Mouse (Mus musculus) ovary, adult 18-20 months (tissue): ENCODE measurements at regions not wholly inside any gene's neighbourhood (a gene's known extent, or its start where the extent isn't known, plus 50 kb on each side); places are given as distances from the start of the nearest gene placed in this dataset.

Experiments used
- DNase-seq: peaks from one replicate; pipeline ENCODE4 v3.0.0; 2022; ENCODE audit warnings: low spot score, mixed read lengths

DNA sequence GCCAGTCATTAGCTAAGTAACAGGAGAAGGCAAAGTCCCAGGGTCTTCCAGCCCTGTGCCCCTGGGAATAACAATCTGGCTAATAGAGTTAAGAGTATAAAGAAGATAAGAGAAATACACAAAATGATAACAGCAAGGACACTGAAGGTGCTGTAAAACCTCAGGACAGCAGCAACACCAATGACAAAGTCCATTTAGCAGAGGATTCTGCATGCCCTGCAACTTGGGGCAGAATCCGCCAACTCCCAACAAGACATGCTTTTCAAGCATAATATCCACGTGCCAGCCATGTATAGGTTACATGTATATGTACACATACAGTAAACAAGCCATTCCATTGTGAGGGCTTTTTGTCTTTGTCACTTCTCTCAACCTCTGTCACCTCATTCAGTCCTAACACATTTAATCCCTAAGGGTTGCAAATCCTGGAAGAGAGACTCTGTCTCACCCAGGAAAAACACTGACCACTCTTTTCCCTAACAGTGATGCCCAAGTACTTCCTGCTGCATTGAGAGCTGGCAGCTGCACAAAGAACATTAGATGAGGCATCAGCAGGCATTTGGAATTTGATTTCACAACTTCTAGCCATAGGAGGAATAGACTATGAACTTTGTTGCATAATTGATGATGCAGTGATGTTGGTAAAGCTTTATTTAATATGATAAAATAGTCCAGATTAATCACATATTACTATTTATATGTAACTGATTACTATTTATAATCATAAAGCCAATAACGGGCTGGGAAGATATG is 105.8 kb upstream of the Slc4a7 start:
- DNase-seq, result no peak

DNA sequence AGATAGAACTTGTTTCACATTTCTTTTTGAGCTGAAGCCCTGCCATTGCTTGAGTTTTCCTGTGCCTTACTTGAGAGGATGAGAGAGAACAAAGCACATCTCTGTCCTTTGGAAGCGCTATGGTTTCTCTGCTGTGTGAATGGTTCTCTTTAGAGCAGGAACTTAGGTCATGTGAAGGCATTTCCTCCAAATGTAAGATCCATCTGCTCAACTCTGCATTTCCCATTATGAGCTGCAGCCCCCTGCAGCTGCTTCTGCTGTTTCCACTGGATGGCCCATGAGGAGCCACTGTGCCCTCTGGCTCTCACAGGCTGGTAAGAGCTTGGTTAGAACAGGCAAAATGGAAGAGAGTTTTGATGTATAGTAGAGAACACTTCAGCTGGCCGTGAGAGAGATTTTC is 102.5 kb upstream of the Slc4a7 start:
- no peak for DNase-seq

DNA sequence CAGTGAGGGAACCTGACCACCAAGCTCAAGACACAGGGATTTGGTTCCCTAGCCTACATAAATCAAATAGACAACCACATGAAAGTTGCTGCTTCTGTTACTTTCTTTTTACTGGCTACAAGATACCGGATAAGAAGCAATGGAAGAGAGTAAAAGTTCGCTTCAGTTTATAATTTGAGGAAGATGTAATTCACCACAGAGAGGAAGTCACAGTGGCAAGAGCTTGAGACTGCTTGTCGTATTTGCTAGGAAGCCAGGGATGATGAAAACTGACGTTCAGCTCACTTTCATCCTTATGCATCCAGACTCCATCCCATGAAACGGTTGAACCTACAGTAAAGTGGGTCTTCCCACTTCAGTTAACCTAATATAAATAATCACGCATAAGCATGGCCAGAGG is 102.1 kb upstream of the Slc4a7 start:
- no peak for DNase-seq

DNA sequence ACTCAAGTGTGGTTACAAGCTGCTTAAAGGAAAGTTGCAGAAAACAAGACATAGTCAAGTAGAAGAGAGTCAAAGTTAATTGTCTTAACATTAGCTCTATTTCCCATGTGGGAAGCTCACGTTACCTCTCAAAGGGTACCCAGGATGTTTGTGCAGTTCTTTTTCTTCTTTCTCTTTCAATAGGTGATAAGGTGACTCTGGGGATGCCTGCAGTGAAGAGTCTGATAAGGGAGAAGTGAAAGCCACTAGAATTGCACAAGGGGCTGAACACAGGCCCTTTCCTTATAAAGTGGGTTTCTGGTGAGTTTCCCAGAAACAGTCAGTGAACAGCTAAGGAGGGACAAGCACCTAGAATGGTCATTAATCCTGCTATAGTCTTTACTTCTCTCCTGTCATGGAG is 98.6 kb upstream of the Slc4a7 start:
- no peak for DNase-seq

DNA sequence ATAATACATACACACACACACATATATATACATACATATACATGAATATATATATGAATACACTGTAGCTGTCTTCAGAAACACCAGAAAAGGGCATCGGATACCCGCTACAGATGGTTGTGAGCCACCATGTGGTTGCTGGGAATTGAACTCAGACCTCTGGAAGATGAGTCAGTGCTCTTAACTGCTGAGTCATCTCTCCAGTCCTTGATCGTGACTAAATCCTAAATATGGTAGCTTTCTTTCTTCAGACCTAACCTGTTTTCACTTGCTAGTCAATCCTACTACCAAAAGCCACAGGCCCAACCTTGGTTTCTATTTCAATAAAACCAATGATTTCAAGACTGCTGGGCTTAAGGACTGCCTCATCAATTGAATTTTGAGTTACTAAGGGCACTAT is 95.0 kb upstream of the Slc4a7 start:
- no peak for DNase-seq

DNA sequence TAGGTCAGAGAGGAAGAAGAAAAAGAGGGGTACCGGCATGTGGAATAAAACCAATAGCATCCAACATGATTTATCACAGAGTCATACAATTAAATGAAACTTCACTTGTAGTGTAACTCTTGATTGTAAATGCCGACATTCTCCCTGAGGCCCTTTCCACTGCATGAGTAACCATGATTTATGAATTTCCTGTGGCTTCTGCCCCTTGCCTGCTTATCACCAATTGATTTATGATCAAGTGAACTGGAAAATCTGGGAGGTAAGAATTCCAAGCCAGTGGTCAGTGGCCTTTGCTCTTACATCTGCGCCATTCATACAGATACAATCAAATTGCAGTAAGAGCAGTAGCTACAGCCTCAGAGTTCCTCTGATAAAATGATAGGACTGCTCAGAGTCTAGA is 89.8 kb upstream of the Slc4a7 start:
- no peak for DNase-seq

DNA sequence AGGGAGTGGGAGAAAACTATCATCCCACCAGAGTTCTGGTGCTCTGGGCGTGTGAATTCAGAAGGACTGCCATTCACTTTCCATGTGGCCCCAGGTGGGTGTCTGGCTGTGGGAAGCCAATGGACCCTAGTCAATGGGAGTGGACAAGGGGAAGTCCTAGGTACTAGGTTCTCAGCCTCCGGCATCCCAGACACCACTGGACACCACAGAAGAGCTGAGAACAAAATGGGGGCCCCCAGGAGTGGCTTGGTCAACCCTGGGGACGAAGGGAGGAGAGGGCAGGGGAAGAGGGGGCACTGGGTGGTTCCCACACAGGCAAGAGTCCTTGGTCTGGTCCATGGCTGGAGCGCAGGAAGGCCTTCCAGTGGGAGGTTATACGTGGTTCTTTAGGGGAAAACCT is 81.8 kb upstream of the Slc4a7 start:
- no peak for DNase-seq

DNA sequence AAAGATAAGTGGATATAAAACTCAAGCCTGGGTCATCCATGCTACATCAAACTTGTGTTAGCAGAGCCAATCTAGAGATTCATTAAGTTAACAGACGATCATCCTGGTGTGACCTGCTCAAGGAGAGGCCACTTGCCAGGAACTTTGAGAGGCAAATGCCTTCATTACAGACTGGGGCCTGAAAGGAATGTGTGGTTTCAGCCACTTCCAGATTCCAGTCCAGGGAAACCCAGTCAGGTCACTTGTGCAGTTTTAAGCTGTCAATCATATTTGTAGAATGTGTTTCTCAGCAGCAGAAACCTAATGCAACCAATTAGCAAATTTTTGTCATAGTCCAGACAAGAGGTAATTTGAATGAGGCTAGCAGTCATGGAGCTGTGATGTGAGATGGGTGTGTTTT is 73.4 kb upstream of the Slc4a7 start:
- no peak for DNase-seq

DNA sequence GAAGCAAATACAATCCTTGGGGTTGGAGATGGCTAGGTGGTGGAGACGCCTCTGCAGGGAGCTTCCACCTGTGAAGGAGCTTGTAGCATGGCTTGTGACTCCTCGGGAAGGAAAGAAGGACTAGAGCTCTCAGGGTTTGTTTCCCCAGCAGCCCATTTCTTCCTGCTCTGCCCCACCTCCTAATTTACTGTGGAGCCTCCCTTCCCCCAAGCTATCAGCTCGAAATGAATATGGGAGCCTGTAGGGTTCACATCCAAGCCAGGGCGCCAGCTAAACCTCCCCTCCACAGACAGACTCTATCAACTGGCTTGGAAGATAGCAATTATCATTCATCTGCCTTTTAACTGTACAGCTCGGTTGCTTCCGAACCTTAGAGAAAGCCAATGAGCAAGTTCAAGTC is 70.3 kb upstream of the Slc4a7 start:
- no peak for DNase-seq

DNA sequence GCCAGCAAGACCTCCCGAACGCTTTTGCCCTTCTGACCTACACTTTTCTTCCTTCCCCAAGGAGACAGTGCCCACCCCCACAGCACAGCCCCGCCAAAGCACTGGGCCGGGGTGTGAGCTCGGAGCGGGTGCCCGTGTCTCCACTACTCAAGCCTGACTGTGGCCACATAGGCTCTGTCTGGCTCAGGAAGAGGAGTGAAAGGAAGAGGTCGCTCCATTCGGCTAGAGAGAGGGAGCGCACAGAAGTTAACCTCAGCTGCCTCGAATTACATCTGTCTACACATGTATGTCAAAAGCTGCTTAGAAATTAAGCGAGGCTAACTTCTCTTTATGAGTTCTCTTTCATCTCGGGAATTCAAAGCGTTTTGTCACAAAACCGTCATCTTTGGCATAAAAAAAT is 69.6 kb upstream of the Slc4a7 start:
- no peak for DNase-seq

DNA sequence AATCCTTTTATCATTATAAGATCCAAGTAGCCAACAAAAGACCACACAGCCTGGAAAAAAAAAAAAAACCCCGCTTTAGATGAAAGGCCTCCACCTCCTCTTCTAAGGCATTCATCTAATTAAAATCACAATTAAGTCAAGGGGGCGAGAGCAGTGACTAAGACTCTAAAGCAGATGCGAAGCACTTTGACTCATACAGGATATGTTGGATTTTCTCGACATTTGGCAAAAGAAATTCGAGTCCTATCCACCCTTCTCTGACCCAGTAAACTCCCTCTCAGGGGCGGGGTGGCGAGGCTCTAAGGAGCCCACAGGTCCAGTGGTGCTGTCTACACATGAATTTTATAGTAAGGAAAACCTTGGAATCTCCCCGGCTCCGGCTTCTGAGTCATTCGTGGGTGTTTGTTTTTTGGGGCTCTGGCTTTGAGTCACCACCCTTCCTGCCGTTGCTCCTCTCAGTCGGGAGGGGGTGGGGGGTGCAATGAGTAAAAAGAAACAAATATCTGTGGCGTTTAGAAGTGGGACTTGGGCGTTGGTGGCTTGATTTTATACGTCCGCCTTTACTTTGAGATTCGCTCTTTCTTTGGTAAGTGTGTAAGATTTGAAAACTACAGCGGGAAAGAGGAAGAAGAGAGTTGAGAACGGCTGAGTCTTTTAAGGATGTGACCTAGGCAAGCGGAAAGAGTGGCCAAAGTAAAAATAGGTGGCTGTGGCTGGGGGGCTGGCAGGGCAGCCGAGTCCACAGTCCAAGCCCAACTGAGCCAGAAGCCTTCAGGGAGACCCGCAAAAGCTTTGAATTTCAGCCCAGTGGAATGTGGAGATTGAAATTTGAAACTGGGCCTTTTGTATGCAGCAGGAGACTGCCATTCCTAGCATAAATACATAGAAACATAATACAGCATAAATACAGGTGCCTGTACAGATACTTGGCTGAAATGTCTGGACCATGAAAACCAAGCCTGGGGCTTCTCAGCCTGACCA is 68.8 kb upstream of the Slc4a7 start:
- peak; percentile 61 for DNase-seq

DNA sequence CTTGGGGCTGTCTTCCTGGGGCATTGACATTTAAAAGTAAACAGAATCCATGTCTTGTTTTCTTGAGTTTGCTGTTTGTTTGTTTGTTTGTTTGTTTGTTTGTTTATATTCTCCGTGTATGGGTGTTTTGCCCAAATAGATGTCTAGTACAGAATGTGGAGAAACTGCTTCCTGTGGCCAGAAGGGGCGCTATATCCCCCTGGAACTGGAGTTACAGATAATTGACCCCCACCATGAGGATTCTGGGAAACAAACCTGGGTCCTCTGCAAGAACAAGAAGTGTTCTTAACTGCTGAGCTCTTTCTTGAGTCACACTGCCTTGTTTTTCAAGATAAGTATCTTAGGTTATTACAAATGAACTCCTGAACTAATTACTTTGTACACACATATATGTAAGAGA is 68.1 kb upstream of the Slc4a7 start:
- DNase-seq, result no peak

DNA sequence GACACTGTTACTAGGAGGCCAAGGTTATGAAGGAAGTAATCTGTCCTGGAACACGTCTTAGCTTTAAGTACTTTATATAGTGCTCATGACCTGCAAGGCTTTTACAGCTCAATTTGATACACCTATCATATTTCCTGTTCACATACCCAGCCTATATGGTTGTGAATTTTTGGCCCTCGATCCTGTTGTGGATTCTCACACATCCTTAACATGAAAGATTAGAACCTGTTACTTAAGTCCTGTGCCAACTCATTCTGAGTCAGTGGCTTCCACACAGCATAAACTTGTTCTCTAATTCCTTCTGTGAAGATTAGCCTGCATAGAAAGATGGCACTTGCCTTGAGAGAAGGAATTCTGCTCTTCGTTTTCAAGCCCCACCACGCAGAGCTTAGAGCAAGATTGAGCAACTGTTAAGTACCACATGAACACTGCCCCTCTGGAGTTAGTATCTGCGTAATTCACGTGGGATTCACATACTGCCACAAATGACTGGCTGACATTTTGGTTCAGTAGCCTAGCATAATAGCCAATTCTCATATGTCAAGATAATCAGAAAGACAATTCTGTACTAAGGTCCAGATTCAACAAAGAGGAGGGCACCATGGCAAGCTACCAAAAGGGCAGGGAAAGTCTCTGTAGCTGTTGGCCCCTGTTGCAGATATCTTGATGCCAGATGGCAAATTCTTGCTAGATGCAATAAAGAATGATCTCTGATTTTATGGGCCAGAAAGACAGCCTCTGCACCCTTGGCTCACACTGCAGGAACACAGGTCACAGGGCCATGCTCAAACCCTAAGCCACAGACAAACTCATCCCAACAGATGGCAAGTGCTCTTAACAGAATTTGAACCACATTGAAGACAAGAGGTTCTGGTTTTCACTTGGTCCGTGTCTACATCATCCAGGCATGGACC is 62.7 kb upstream of the Slc4a7 start:
- no peak for DNase-seq

DNA sequence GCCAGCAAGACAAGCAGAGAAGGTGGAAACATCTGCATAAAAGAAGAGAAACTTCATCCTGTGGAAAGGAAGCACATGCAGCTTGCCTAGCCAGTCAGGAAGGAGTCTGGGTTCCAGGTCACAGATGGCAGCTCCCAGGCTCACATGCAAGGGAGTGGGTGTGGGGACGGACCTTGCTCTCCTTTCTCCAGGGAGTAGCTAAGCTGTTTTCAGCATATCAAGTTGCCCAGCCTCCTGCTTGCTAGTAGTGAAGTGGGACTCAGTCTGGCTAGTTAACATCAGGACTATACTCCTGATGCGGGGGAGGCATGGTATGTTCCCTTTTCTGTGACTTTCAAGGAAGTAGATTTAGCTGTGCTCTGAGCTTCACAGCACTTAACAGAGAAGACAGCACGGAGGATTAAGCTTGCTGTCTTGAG is 62.0 kb upstream of the Slc4a7 start:
- DNase-seq, result no peak

DNA sequence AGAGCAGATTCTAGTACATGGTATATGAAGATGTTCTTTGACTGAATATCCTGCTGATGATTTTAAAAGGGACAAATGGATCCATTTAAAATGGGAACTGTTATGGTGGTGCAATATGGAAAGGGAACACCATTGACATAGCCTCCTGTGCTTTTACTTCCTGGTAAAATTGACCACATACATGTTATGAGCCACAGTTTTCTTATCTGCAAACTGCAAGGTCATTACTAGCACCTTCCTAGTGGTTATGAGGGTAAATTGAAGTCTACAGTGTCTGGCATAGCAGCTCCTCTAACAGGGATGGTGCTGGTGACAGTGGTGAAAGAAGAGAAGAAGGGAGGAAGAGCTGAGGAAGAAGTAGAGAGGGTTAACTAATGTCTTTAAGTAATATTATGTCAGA is 61.5 kb upstream of the Slc4a7 start:
- no peak for DNase-seq

DNA sequence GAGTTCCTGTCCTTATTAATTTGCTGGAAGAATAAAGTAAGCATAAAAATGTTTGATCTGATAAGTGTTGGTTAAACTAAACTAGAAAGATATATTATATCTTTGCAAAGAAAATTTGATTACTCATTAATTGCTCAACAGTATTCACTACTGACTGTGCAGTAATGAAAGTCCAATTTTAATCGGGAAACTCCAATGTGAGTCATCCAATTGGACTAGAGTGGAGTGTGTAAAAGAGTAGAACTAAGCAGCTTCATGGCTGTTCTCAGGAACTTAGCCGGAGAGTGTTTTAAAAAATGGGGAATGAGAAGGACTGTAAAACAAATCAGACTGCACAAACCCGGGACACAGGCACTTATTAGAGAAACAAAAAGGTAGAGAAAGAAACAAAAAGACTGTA is 58.5 kb upstream of the Slc4a7 start:
- no peak for DNase-seq

DNA sequence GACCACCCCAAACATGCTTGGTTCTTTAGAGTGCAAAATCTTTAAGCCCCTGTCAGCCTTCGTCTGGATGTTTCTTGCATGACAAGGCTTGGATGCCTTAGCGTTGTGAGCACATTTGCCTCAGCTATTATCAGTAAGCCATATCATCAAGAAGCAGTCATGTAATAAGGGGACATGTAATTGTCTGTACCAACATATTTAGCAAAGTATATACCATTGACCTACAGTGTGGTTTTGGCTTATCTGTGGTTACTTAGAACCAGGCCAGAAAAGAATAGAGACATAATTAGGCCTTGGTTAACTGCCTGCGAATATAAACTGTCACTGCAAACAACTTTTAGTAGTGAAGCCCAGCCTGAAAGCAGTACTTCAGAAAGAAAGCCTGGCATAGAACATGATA is 57.0 kb upstream of the Slc4a7 start:
- no peak for DNase-seq
